Comparison of ENCODE assay signal across 8 mouse cellular contexts in genomic region chr14:14893932-14894652, GRCm38 (mm10).
DNase-seq lines count a peak whose midpoint lies in the region; ATAC-seq and TF ChIP-seq lines count a peak whose summit lies in the region.

No protein-coding gene starts in this region.

- ATAC-seq in neural tube, embryonic 15.5 days (ENCODE audit: low FRiP score) = peak; percentile 41; the same call in 1 of the 2 replicates

- H3K27me3 ChIP-seq in MEL (ENCODE audit: control insufficient read depth in 1 of 2, insufficient read depth in 2 of 2, low read length in 2 of 2) = no peaks in the 10 kb centered on the region
- no peaks in the 10 kb centered on the region for H3K27me3 ChIP-seq in cerebellum, adult 2 months (ENCODE audit: control insufficient read depth, insufficient read depth, low read length)
- H3K27me3 ChIP-seq in neural tube, embryonic 15.5 days (replicated peaks) = no peaks in the 10 kb centered on the region

- TF ChIP-seq POLR2A in MEL (IDR thresholded peaks at IDR 0.05; ENCODE audit: control insufficient read depth in 1 of 2, insufficient read depth in 1 of 2, low read depth in 1 of 2, low read length in 2 of 2, poor library complexity in 1 of 2) = no peak
- TF ChIP-seq POLR2A in cerebellum, adult 2 months (IDR thresholded peaks at IDR 0.05; ENCODE audit: borderline replicate concordance, insufficient read depth, low read length) = no peak

- WGBS in cerebellum, adult 2 months = 21% methylated on average over 4 of the region's 4 CpGs
- 25% methylated on average over 4 of the region's 4 CpGs for whole genome bisulfite sequencing in neural tube, embryonic 15.5 days

- TF ChIP-seq CTCF in MEL (IDR thresholded peaks at IDR 0.05 in 2 of 3, conservative IDR thresholded peaks at IDR 0.05 in 1 of 3; ENCODE audit: control insufficient read depth in 1 of 3, insufficient read depth in 1 of 3, low read depth in 2 of 3, low read length in 3 of 3, poor library complexity in 1 of 3, severe bottlenecking in 1 of 3) = no peak
- TF ChIP-seq CTCF in cerebellum, adult 2 months (IDR thresholded peaks at IDR 0.05; ENCODE audit: borderline replicate concordance, insufficient read depth, low read depth, low read length) = no peak

- no peak overlapping the region for H3K4me3 ChIP-seq in MEL (ENCODE audit: control insufficient read depth in 1 of 2, insufficient read depth in 1 of 2, low read depth in 2 of 2, low read length in 2 of 2)
- H3K4me3 ChIP-seq in cerebellum, adult 2 months (replicated peaks; ENCODE audit: insufficient read depth, low read depth, low read length) = no peak overlapping the region
- H3K4me3 ChIP-seq in neural tube, embryonic 15.5 days (replicated peaks) = no peak overlapping the region

- no peak for TF ChIP-seq RAD21 in MEL (IDR thresholded peaks at IDR 0.05; ENCODE audit: low read depth, low read length)

- peak; percentile 17 for DNase-seq in heart, postnatal 10 days
- no peak for DNase-seq in heart, adult 8-10 months (ENCODE audit: low spot score)
- DNase-seq in MEL (ENCODE audit: low read depth, low spot score) = peak; percentile 26
- DNase-seq in cerebellum, adult 2 months = peak; percentile 36 to 47
- peak; percentile 17 to 36 for DNase-seq in kidney, adult 8-10 months
- no peak for DNase-seq in spleen, postnatal 4 days (ENCODE audit: low spot score in 2 of 2)
- DNase-seq in layer of hippocampus, adult 9-11 months = no peak

- TF ChIP-seq EP300 in MEL (IDR thresholded peaks at IDR 0.05; ENCODE audit: low read depth in 1 of 2, low read length in 2 of 2) = no peak

- no peak overlapping the region for H3K9ac ChIP-seq in MEL (ENCODE audit: control insufficient read depth, low read depth, low read length, poor library complexity, severe bottlenecking)
- H3K9ac ChIP-seq in neural tube, embryonic 15.5 days (replicated peaks) = no peak overlapping the region

- intact Hi-C loops in heart, postnatal 10 days (cut with DNase I) = no loop called here

- H3K4me1 ChIP-seq in MEL (ENCODE audit: control insufficient read depth in 1 of 2, insufficient read depth in 2 of 2, low read length in 2 of 2) = no peaks in the 10 kb centered on the region
- peaks cover 8% of the 10 kb centered on the region for H3K4me1 ChIP-seq in cerebellum, adult 2 months (ENCODE audit: control insufficient read depth, insufficient read depth, low read length)
- no peaks in the 10 kb centered on the region for H3K4me1 ChIP-seq in neural tube, embryonic 15.5 days

- no peaks in the 10 kb centered on the region for H3K79me2 ChIP-seq in MEL (ENCODE audit: control insufficient read depth, insufficient read depth, low read length, poor library complexity)

- no peaks in the 10 kb centered on the region for H3K9me3 ChIP-seq in MEL (replicated peaks; ENCODE audit: insufficient read depth, low read length)
- H3K9me3 ChIP-seq in neural tube, embryonic 15.5 days (replicated peaks) = no peaks in the 10 kb centered on the region

- no peak overlapping the region for H3K27ac ChIP-seq in MEL (ENCODE audit: control insufficient read depth, low read depth, low read length)
- no peak overlapping the region for H3K27ac ChIP-seq in cerebellum, adult 2 months (ENCODE audit: insufficient read depth, low read length)
- no peak overlapping the region for H3K27ac ChIP-seq in neural tube, embryonic 15.5 days (replicated peaks)

- no peak overlapping the region for H3K4me2 ChIP-seq in neural tube, embryonic 15.5 days

- no peaks in the 10 kb centered on the region for H3K36me3 ChIP-seq in MEL (ENCODE audit: control insufficient read depth in 1 of 2, insufficient read depth in 2 of 2, low read length in 2 of 2)
- H3K36me3 ChIP-seq in neural tube, embryonic 15.5 days = no peaks in the 10 kb centered on the region

TF ChIP-seq in MEL, 35 proteins besides CTCF, POLR2A, EP300 and RAD21:
- TF ChIP-seq E2F4 (IDR thresholded peaks at IDR 0.05; ENCODE audit: borderline replicate concordance, low read depth, low read length) (no peak), ETS1 (IDR thresholded peaks at IDR 0.05; ENCODE audit: low read depth, low read length) (no peak), NELFE (IDR thresholded peaks at IDR 0.05; ENCODE audit: low read depth, low read length) (no peak), ZKSCAN1 (IDR thresholded peaks at IDR 0.05; ENCODE audit: low read depth, low read length) (no peak), GATA1 (IDR thresholded peaks at IDR 0.05; ENCODE audit: low read depth, low read length) (no peak), TAL1 (IDR thresholded peaks at IDR 0.05; ENCODE audit: low read length) (no peak), NRF1 (IDR thresholded peaks at IDR 0.05; ENCODE audit: insufficient read depth, low read depth, low read length, poor library complexity, severe bottlenecking) (no peak), TBP (IDR thresholded peaks at IDR 0.05; ENCODE audit: low read depth, low read length) (no peak), BHLHE40 (IDR thresholded peaks at IDR 0.05; ENCODE audit: borderline replicate concordance, low read depth, low read length) (no peak), HCFC1 (IDR thresholded peaks at IDR 0.05; ENCODE audit: low read depth, low read length) (no peak), USF2 (IDR thresholded peaks at IDR 0.05; ENCODE audit: borderline replicate concordance in 1 of 2, insufficient read depth in 1 of 2, low read depth in 1 of 2, low read length in 2 of 2) (no peak), USF1 (IDR thresholded peaks at IDR 0.05; ENCODE audit: low read depth, low read length) (no peak)

Comparison
In these comparisons a context has a peak if more than half of its experiments do, and no peak if none do; other contexts are left out.
1. DNase-seq: peak in heart, postnatal 10 days (2 of 2), MEL (single experiment), cerebellum, adult 2 months (2 of 2) and kidney, adult 8-10 months (2 of 2); none in heart, adult 8-10 months (single experiment), spleen, postnatal 4 days (0 of 2) and layer of hippocampus, adult 9-11 months (single experiment).